Mouse (Mus musculus): Measurements from ENCODE around the gene 4930519G04Rik. TPM values are rescaled to one million over a fixed set of nuclear protein-coding genes. Genes with fewer than 3 reads are reported as not detected.
"Not testable (repeated sequence)": the region's sequence is repeated elsewhere in the genome, so short reads cannot be mapped to it uniquely, and the experiment has no call there.

Gene 4930519G04Rik
- polyA plus RNA-seq, 1 experiment from 2014 or later = not detected

GRCm38 (mm10) chr5:114842674-114843073, 10.8 kb upstream of the 4930519G04Rik start:
- Histone ChIP-seq H3K4me1 (replicated peaks) (no peaks in the 10 kb centered on the region), H3K4me3 (no peak overlapping the region), H3K9ac (no peak overlapping the region), H3K4me2 (no peak overlapping the region), H3K9me3 (replicated peaks) (no peaks in the 10 kb centered on the region), H3K27me3 (no peaks in the 10 kb centered on the region), H3K27ac (no peak overlapping the region), H3K36me3 (no peaks in the 10 kb centered on the region)
- WGBS = 57% methylated on average over 5 of the region's 5 CpGs
- ATAC-seq (replicated peaks; ENCODE audit: insufficient number of reproducible peaks, insufficient read depth, low FRiP score, low read depth) = no peak

- H3K9ac ChIP-seq; H3K4me3 ChIP-seq; H3K36me3 ChIP-seq; H3K4me1 ChIP-seq (replicated peaks); ATAC-seq (replicated peaks; ENCODE audit: insufficient number of reproducible peaks, insufficient read depth, low FRiP score, low read depth); H3K9me3 ChIP-seq (replicated peaks); H3K27me3 ChIP-seq; H3K4me2 ChIP-seq; H3K27ac ChIP-seq: not testable (repeated sequence)
- 78% methylated on average over 2 of the region's 2 CpGs for WGBS
Observed at GRCm38 (mm10) chr5:114844371-114844770, 9.1 kb upstream of the 4930519G04Rik start.

GRCm38 (mm10) chr5:114851565-114852236, 1.8 kb upstream of the 4930519G04Rik start:
- peaks cover 6% of the 10 kb centered on the region for H3K27me3 ChIP-seq
- no peak overlapping the region for H3K9ac ChIP-seq
- no peaks in the 10 kb centered on the region for H3K36me3 ChIP-seq
- ATAC-seq (replicated peaks; ENCODE audit: insufficient number of reproducible peaks, insufficient read depth, low FRiP score, low read depth) = no peak
- H3K27ac ChIP-seq = no peak overlapping the region
- H3K4me2 ChIP-seq = no peak overlapping the region
- H3K9me3 ChIP-seq (replicated peaks) = no peaks in the 10 kb centered on the region
- WGBS = 78% methylated on average over 20 of the region's 20 CpGs
- no peaks in the 10 kb centered on the region for H3K4me1 ChIP-seq (replicated peaks)
- no peak overlapping the region for H3K4me3 ChIP-seq

GRCm38 (mm10) chr5:114858582-114858981, 5.1 kb downstream of the 4930519G04Rik start, which contains the start of gene Gm9936:
TSS of gene Gm9936 (minus strand) at chr5:114858682.
- Histone ChIP-seq H3K9ac (no peak within 1 kb of the TSS), H3K4me3 (peak within 1 kb of the TSS; percentile 27), H3K27ac (no peak within 1 kb of the TSS), H3K36me3 (no peaks in the 10 kb centered on the region), H3K9me3 (replicated peaks) (no peaks in the 10 kb centered on the region), H3K27me3 (peaks cover 45% of the 10 kb centered on the region), H3K4me1 (replicated peaks) (peaks cover 4% of the 10 kb centered on the region), H3K4me2 (peak within 1 kb of the TSS; percentile 60)
- ATAC-seq (replicated peaks; ENCODE audit: insufficient number of reproducible peaks, insufficient read depth, low FRiP score, low read depth) = no peak
- WGBS = 75% methylated on average over 12 of the region's 12 CpGs

GRCm38 (mm10) chr5:114859253-114859652, 5.8 kb downstream of the 4930519G04Rik start:
- ATAC-seq (replicated peaks; ENCODE audit: insufficient number of reproducible peaks, insufficient read depth, low FRiP score, low read depth) = no peak
- Histone ChIP-seq H3K9ac (no peak overlapping the region), H3K27me3 (peaks cover 45% of the 10 kb centered on the region), H3K9me3 (replicated peaks) (no peaks in the 10 kb centered on the region), H3K4me2 (peak overlapping the region; percentile 60), H3K36me3 (no peaks in the 10 kb centered on the region), H3K27ac (no peak overlapping the region), H3K4me3 (peak overlapping the region; percentile 27), H3K4me1 (replicated peaks) (peaks cover 4% of the 10 kb centered on the region)
- 4% methylated on average over 18 of the region's 18 CpGs for WGBS

GRCm38 (mm10) chr5:114861730-114862129, 8.3 kb downstream of the 4930519G04Rik start:
- Histone ChIP-seq H3K4me2 (no peak overlapping the region), H3K4me3 (no peak overlapping the region), H3K27me3 (peaks cover 39% of the 10 kb centered on the region), H3K4me1 (replicated peaks) (peaks cover 4% of the 10 kb centered on the region), H3K9me3 (replicated peaks) (no peaks in the 10 kb centered on the region), H3K36me3 (no peaks in the 10 kb centered on the region), H3K9ac (no peak overlapping the region), H3K27ac (no peak overlapping the region)
- ATAC-seq (replicated peaks; ENCODE audit: insufficient number of reproducible peaks, insufficient read depth, low FRiP score, low read depth) = no peak
- 67% methylated on average over 6 of the region's 6 CpGs for WGBS

- Histone ChIP-seq H3K36me3 (no peaks in the 10 kb centered on the region), H3K27ac (no peak overlapping the region), H3K9ac (no peak overlapping the region), H3K27me3 (peaks cover 11% of the 10 kb centered on the region), H3K9me3 (replicated peaks) (peaks cover 8% of the 10 kb centered on the region), H3K4me1 (replicated peaks) (no peaks in the 10 kb centered on the region), H3K4me3 (no peak overlapping the region), H3K4me2 (no peak overlapping the region)
- WGBS = 71% methylated on average over 7 of the region's 7 CpGs
- no peak for ATAC-seq (replicated peaks; ENCODE audit: insufficient number of reproducible peaks, insufficient read depth, low FRiP score, low read depth)
Observed at GRCm38 (mm10) chr5:114864813-114865212, 11.3 kb downstream of the 4930519G04Rik start.

GRCm38 (mm10) chr5:114865279-114865678, 11.8 kb downstream of the 4930519G04Rik start:
- no peaks in the 10 kb centered on the region for H3K36me3 ChIP-seq
- H3K4me1 ChIP-seq (replicated peaks) = no peaks in the 10 kb centered on the region
- no peak overlapping the region for H3K4me3 ChIP-seq
- H3K9ac ChIP-seq = no peak overlapping the region
- H3K27ac ChIP-seq = no peak overlapping the region
- H3K4me2 ChIP-seq = no peak overlapping the region
- peaks cover 6% of the 10 kb centered on the region; the same call in 1 of the 2 replicates for H3K27me3 ChIP-seq
- ATAC-seq (replicated peaks; ENCODE audit: insufficient number of reproducible peaks, insufficient read depth, low FRiP score, low read depth) = no peak
- 85% methylated on average over 12 of the region's 12 CpGs for WGBS
- H3K9me3 ChIP-seq (replicated peaks) = peaks cover 8% of the 10 kb centered on the region

- Histone ChIP-seq H3K36me3 (no peaks in the 10 kb centered on the region), H3K9me3 (replicated peaks) (no peaks in the 10 kb centered on the region), H3K27me3 (peaks cover 20% of the 10 kb centered on the region), H3K4me3 (no peak overlapping the region), H3K4me2 (peak overlapping the region; percentile 24), H3K4me1 (replicated peaks) (no peaks in the 10 kb centered on the region), H3K9ac (no peak overlapping the region), H3K27ac (no peak overlapping the region)
- no peak for ATAC-seq (replicated peaks; ENCODE audit: insufficient number of reproducible peaks, insufficient read depth, low FRiP score, low read depth)
- 48% methylated on average over 6 of the region's 6 CpGs for WGBS
Observed at GRCm38 (mm10) chr5:114875858-114876257, 22.4 kb downstream of the 4930519G04Rik start.

- Histone ChIP-seq H3K27ac (no peak overlapping the region), H3K4me2 (no peak overlapping the region), H3K4me3 (no peak overlapping the region), H3K4me1 (replicated peaks) (no peaks in the 10 kb centered on the region), H3K36me3 (no peaks in the 10 kb centered on the region), H3K27me3 (peaks cover 20% of the 10 kb centered on the region), H3K9ac (no peak overlapping the region), H3K9me3 (replicated peaks) (no peaks in the 10 kb centered on the region)
- ATAC-seq (replicated peaks; ENCODE audit: insufficient number of reproducible peaks, insufficient read depth, low FRiP score, low read depth) = no peak
- WGBS = 54% methylated on average over 6 of the region's 6 CpGs
Observed at GRCm38 (mm10) chr5:114876331-114876730, 22.9 kb downstream of the 4930519G04Rik start.

GRCm38 (mm10) chr5:114877487-114877886, 24.0 kb downstream of the 4930519G04Rik start:
- Histone ChIP-seq H3K4me1 (replicated peaks) (no peaks in the 10 kb centered on the region), H3K9me3 (replicated peaks) (no peaks in the 10 kb centered on the region), H3K36me3 (no peaks in the 10 kb centered on the region), H3K27me3 (peaks cover 18% of the 10 kb centered on the region), H3K9ac (no peak overlapping the region), H3K27ac (no peak overlapping the region), H3K4me2 (no peak overlapping the region), H3K4me3 (no peak overlapping the region)
- no peak for ATAC-seq (replicated peaks; ENCODE audit: insufficient number of reproducible peaks, insufficient read depth, low FRiP score, low read depth)
- 75% methylated on average over 7 of the region's 7 CpGs for WGBS

- no peak overlapping the region for H3K9ac ChIP-seq
- H3K9me3 ChIP-seq (replicated peaks) = no peaks in the 10 kb centered on the region
- no peaks in the 10 kb centered on the region for H3K4me1 ChIP-seq (replicated peaks)
- WGBS = 39% methylated on average over 13 of the region's 13 CpGs
- H3K4me2 ChIP-seq = no peak overlapping the region
- no peaks in the 10 kb centered on the region for H3K36me3 ChIP-seq
- ATAC-seq (replicated peaks; ENCODE audit: insufficient number of reproducible peaks, insufficient read depth, low FRiP score, low read depth) = no peak
- H3K4me3 ChIP-seq = no peak overlapping the region
- H3K27ac ChIP-seq = no peak overlapping the region
- peaks cover 11% of the 10 kb centered on the region for H3K27me3 ChIP-seq
Observed at GRCm38 (mm10) chr5:114879399-114879798, 25.9 kb downstream of the 4930519G04Rik start.
